Mouse (Mus musculus) skeletal muscle tissue, adult 2 months (tissue): Measurements from ENCODE around the gene Akap7.

Experiments
- DNase-seq: peaks from one replicate; pipeline ENCODE4 v3.0.0-alpha.2; 2012; ENCODE audit warnings: low read depth, low spot score

Akap7 gene

DNA sequence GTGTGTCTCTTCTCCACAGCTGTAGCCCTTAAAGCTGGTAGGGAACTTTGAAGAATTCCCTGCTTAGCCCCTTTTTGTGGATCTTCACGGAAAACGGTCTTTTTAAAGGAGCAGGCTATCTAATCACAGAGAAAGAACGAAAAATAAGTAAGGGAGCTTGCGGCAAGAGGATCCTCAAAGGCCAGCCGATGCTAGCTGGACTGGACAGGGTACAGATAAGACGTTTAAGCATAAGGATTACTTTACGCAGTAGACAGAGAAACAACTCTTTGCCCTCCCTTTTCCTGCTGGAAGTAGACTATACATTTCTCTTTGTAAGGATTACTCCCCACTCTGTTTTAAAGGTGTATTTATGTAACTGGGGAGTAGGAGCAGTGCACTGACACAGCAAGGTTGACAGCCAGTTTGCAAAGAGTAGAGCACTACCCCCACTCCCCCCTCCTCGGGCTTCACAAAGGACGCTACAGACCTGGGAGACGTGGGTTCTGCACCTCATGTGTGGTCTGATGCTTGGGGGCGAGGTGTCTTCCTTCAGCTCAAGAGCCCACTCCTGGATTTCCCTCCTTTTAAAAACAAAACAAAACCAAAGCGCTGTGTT is 9.9 kb downstream of the Akap7 start:
- DNase-seq: no peak

DNA sequence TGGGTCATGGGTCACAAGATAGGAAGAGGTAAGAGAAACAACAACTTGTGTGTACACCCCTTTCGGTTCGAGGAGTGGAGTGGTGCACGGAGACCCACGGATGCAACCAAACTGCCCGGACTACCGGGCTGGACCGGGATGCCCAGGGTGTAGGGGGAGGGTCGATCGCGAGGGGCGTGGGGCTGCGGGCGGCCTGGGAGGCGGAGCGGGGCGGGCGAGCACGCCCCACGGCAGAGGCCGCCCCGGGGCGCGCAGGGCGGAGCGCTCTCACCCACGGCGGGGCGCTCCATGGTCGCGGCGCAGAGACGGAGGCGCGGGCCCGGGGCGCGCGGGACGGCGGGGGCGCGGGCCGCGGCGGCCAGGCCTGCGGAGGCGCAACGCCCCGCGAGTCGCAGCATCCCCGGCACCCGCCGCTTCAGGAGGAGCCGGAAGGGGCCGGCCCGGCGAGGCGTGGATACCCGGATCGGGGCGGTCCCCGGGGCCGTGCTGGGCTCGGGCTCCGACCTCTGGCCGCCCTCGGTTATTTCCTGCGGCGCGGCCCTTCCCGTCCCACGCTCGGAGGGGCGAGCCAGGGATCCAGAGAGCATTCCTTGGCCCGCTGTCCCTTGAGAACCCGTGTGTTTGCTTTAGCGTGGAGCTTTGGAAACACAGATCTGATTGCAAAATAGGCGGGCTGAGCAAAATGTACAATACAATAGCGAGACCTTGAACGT is 10.9 kb downstream of the Akap7 start:
- peak; percentile 87 for DNase-seq

DNA sequence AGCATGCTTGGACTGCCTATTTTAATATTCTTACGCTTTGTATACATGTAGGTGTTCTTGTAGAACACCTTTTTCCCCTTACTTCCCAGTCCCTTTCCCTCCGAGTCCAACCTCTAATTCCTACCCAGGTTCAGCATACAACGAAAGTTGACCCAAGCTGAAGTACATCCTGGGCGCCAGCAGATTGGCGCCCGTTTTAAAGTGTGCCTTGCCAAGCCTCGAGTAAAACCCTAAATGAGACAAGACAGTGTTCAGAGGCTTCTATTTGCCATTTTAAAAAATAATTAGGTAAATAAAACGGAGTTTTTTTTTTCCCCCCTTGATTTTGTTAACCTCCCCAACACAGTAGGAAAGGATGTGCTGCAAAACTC is 11.4 kb downstream of the Akap7 start:
- no peak for DNase-seq

DNA sequence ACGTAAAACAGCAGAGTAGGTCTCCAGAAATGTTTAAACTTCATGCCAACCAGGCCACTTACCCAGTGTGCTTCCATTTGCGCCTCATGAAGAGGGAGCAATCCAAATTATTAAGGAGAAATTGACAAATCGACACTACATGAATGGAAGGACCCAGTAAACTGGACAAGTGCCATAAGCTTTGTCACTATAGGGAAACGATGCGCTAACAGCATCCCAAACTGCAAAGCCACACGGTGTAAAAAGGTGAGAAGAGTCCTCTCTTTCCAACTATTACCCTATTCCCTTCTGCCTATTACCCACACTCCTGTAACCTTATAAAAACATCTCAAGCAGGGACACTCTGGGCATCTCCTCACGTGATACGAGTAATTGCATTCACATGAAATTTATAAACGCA is 11.8 kb downstream of the Akap7 start:
- no peak for DNase-seq

DNA sequence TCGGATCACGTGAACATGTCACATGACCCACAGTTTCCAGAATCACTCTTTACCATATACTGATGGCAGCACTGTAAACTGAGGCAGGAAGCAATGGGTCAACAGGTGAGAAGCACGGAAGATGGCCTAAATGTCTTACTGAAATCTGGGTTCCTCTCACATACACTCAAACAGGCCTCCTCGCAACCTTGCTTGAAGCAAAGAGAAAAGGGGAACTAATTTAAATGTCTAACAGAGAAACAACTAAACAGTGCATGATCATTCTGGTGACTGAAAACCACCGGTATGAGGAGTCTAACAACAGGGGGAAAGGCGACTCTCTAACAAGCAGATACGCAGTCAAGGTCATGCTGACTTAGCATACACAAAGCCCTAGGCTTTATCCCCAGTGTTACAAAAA is 12.7 kb downstream of the Akap7 start:
- DNase-seq: no peak

DNA sequence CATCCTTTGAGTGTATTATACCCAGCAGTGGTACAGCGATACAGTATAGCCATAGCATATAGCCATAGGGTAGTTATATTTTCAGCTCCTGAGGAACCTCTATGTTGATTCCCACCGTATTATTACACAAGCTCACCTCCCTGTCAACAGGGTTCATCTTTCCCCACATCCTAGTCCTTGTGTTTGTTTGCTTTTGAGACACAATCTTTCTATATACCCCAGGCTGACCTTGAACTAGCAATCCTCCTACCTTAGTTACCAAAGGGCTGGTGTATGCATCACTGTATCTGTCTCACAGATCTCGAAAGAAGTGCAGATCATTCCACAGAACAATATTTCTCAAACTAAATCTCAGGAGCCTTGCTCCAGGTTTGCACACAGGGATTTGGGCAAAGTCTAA is 13.9 kb downstream of the Akap7 start:
- no peak for DNase-seq

DNA sequence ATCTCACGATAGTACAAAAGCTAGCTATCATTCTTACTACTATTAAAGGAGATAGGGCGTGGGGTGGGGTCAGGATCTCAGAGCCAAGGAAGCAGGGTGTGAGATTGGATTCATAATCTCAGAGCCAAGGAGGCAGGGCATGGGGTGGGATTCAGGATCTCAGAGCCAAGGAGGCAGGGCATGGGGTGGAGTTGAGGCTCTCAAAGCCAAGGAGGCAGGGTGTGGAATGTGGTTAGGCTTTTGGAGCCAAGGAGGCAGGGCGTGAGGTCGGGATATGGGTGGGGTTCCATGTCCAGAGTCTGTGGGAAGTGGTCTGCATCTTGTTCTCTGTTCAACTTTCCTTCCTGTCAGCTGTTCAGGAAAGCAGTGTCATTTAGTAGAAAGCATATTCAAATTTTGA is 16.6 kb downstream of the Akap7 start:
- peak; percentile 62 for DNase-seq

DNA sequence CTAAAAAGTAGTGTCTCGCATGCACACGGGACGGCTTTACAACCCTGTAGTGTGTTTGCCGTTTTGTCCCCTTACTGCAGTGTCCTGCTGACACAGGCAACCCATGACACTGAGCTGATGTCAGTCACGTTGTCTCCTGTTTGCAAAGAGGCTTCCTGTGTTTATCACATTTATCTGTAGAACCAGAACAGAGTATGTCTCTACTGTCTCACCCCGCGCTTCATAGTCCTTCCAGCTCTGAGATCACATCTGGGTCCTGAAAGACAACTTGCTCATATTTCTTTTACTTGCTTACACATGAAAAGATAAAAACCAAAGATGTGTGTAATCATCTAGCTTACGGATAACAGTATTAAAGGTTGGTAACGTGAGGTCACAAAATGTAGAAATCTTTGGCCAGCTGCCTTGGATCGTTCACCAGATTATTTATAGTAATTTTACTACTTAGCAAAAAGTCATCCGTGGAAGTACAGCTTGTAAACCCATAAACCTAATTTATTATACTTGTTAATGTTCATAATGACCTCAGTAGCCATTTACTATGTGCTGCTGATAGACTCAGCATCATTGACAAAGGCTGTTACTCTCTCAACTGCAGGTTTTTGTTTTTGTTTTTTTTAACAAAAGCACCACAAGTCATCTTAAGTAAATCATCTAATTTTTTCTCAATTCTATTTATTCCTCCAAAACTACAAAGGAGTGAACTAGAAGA is 22.4 kb downstream of the Akap7 start:
- no peak for DNase-seq

DNA sequence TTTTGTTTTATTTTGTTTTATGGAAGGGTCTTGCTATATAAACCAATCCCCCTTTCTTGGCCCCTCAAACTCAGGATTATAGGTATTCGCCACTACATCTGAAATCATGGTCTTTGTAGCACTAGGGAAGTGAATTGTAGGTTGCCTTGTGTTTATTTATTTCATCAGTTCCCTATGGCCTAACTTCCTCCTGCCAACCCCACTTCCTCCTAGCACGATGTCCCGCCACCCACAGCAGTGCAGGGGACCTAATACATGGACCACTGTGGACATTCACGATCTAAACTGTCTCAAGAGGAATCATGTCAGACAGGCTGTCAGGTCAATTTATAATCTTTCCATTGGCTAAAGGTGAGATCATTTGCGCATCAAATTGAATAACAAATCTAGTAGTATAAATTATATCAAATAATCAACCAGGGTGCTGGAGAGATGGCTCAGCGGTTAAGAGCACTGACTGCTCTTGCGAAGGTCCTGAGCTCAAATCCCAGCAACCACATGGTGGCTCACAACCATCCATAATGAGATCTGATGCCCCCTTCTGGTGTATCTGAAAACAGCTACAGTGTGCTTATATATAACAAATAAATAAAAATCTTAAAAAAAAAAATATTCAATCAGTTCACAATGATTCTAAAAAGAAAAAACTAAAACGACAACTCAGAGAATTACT is 23.1 kb downstream of the Akap7 start:
- DNase-seq: no peak

DNA sequence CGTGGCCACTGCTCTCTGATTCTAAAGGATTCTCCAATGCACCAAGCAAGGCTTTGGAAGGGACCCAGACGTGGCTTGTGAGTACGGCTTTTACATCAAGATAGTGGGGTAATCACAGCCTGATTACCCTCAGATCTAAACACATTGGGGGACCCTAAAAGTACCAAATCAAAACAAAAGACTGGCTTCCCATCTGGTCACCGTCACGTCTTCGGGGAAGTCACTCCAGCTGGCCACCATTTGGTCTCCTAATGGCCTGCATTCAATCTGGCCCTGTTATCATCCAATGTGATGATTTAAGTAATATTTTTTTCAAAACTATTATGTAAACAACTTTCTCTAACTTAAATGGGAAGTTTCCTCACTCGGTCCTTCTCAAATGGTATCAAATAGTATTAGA is 24.3 kb downstream of the Akap7 start:
- DNase-seq: no peak

DNA sequence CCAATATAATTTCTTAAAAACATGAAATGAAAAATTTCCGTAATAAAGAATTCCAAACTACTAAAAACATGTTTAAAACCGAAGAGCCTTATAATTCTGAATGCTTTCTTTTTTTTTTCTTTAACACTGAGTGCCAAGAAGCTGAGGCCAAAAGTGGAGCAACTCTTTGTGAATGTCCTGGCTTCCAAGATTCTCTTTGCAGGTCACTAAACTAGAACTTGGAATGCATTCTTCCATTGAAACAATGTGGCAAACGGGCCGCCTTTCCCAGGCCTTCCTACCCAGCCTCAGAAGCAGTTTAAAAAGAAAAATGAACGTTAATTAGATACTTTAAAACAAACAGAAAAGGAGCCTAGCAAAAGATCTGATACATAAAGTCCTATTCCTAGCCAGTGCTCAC is 27.5 kb downstream of the Akap7 start:
- DNase-seq: no peak

DNA sequence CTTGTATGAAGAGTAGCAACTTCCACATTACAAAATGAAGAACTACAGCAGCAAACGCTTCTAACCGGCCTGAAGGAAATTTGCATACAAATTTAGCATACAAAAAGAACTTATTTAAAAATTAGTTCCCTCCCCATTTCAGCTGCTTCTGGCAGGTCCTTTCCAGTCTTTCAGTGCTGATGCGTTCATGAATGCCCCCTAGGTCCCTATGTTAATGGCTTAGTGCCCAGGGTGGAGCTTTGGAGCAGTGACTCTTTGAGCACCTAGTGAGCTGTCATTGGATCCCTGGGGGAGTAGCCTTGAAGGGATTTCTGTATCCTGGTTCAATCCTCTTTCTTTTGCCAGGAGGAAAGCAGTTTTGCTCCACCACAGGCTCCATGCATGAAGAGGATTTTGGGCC is 28.3 kb downstream of the Akap7 start:
- DNase-seq: no peak

DNA sequence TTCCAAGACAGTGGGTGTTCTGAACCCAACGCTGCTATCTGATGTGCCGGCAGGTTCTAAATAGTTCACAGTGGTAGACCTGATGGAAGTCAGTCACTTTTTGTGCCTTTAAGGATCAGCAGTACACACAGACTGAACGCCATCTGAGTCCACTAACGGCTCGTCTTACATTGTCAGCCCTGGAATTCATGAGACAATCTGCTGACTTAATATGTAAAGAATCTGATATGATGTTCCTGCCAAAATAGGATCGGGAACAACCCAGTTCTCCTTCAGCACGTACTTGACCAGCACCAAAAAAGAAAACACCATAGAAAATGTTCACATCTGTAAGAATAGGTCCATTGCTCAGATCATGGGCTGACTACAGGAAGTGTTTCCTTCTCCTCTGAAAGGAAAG is 32.2 kb downstream of the Akap7 start:
- peak; percentile 54 for DNase-seq

DNA sequence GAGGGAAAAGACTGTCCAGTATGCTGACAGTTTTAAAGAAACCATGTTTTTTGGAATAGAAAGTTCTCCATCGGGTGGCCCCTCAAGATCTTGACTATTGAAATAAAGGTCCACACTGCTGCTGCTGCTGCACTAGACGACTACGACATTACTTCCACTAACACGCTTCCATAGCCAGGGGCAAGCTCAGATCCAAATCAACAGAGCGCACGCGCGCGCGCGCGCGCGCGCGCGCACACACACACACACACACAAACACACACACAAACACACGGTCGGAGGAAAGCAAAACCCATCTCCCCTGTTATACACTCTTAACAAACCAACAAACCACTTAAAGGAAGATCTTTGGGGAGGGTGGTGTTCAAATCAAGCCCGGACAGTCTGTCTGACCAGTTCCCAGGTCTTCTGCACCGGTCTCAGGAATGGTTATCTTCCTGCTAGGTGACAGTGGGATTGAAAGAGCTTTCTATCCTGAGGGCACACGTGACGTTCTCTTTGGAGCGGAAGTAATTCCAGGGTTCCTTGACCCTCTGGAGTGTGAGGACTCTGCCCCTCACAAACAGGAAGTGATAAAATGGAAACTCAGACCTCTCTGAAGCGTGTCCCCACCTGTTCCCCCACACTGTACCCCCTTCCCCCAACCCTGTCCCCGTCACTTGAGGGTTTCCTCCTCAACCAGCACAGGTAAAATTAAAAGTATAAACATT is 32.9 kb downstream of the Akap7 start:
- no peak for DNase-seq

DNA sequence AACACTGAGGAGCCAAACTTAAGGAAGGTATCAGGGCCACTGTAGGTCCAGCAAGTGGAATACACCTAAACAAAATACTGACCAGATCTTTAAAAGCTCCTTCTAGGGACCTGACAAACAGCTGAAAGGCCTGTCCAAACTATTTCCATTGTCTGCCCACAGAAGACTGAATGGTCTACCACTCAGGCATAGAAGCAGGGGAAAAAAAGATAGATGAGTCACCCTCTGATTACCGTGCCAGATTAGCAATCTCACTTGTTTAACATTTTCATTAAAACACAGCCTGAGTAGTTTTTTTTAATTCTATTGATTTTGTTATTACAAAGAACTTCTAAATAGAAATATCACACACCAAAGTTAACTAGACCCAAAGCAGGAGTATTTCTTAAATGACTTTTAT is 33.9 kb downstream of the Akap7 start:
- DNase-seq: no peak

DNA sequence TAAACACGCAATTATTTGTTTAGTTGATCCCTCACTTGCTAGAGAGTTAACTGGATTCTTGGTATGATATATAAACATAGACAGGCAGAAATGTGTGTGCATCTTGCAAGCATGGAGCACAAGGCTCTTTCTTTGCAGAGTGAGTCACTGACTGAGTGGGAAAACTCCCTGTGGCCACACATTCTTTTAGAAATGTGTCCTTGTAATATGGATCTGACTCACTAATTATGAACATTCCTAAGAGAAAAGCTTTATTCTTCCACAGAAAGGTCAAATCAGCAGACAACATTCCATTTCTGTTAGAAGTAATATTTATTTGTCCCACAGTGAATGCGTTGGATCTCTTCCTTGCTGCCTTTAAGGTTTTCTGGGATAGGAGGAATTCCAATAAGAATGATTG is 35.9 kb downstream of the Akap7 start:
- DNase-seq: no peak

DNA sequence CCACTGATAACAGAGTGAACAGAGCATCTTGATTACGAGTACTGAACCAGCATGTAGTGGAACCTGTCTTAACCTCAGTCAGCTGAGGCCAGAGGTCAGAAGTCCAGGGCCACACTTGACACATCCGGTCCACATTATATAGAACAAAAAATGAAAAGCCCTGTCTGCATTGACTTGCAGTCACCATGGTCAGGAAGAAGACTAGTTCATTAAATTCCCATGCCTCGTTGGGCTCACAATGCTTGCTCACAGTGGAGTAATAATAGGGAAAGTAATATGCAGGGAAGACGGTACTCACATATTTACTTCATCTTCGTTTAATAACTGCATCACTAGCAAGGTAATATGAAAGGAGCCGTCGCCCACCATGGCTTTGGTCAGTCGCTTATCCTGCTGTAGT is 36.5 kb downstream of the Akap7 start:
- no peak for DNase-seq

DNA sequence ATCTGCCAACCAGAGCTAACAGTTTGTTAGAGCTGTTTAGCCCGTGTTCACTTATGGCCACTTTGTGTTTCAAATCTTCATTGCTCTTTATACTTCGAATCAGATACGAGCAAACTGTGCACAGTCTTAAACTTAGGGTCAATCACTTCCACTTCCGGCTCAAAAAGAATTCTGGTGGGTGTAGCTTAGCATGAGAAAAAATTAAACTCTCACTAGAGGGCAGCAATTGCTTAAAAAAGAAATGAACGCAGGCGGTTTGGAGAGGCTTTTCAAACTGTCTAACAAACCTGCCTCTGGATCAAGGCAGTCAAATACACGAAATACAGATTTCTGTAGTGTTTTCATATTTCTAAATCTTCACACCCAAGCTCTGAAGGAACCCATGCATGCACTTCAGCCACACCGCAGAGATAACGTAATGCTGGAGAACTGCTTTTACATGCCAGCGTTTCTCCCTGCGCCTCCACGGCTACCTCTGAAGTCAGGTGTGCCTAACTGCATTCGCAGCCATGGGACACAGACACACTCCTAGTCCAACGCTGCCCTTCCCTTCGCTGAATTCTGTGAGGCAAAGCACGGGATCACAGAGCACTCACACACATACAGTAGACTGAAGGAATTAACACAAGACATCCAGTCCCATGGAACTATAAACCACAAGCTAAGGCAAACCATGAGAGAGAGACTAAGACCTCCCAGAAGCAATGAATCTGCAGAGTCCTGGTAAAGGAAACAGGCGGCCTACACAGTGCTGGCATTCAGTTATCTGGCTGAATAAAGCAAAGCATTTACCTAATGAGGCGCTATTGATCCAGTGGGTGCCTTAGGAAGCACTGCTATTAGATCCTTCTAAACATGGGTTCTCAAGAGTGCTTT is 39.0 kb downstream of the Akap7 start:
- DNase-seq: peak; percentile 44

DNA sequence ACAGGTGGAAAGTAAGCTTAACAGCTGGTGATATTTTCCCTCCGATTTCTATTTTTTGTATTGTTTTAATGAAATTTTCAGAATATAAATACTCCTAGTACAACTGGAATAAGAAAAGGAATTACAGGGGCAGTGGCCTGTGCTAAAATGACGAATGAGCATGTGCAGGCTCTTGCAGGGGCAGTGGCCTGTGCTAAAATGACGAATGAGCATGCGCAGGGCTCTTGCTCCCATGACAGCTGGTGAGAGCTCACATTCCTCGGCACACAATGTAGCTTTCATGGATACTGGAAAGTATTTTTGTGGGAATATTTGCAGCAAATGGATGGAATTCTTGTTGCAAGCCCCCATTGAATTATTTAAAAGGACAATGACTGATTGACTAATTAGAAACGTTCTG is 46.5 kb downstream of the Akap7 start:
- no peak for DNase-seq

DNA sequence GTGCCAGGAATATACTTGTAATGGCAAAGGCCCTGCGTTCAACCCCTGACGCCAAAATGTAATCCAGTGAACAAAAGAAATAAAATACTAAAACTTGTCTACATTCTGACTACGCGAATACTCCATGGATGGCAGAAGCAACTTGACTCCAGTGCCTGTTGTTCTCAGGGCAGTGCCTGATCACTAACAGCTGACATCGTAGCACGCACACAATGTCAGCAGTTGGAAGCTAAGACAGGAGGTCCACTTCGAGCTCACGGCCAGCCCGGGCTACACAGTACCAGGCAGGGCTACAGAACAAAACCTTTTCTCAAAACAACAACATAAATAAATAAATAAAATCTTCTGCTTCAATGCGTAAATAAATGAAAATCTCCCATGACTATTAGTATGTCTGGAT is 46.9 kb downstream of the Akap7 start:
- no peak for DNase-seq

DNA sequence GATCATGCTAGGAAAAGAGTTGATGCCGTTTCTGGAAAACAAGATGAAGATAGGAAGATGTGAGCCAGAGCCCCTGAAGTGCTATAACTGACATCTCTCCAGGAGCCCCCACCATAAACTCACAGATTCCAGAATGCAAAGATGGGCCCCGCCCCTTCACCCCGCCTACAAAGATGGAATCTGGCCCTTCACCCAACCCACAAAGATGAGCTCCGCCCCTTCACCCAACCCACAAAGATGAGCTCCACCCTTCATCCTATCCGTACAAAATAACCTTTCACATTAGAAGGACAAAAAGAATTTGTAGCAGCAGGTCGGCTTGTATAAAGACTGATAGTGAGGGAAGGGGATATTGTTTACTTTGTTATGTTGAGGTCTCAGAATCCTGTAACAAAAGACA is 49.5 kb downstream of the Akap7 start:
- DNase-seq: no peak
